Mouse (Mus musculus) liver, embryonic 16.5 days (tissue): ENCODE data around the gene Tbx5. TPM values are rescaled to one million over a fixed set of nuclear protein-coding genes. Genes with fewer than 3 reads are reported as not detected.

Experiments used
- ATAC-seq: fragments of 200-750 bp; cut with Nextera tagmentation; 2 replicates; pipeline ENCODE4 v1.8.0; 2017; ENCODE audit warnings: low read depth, mild to moderate bottlenecking, moderate number of reproducible peaks, moderate library complexity
- H3K27ac ChIP-seq: fragments of 300-500 bp; sonication (generic); 2 replicates; pipeline ENCODE4 v1.5.1; 2014; ENCODE audit warnings: mild to moderate bottlenecking, low read length
- H3K27me3 ChIP-seq: fragments of 300-500 bp; sonication (generic); 2 replicates; pipeline ENCODE4 v1.6.1; 2014; ENCODE audit warnings: low read depth, low read length, mixed read lengths; ENCODE audit not compliant: control insufficient read depth, insufficient read depth
- H3K36me3 ChIP-seq: fragments of 300-500 bp; sonication (generic); 2 replicates; pipeline ENCODE4 v1.6.1; 2014; ENCODE audit warnings: mild to moderate bottlenecking; ENCODE audit not compliant: control insufficient read depth, insufficient read depth
- H3K4me1 ChIP-seq: fragments of 300-500 bp; sonication (generic); 2 replicates; pipeline ENCODE4 v1.6.1; 2014; ENCODE audit warnings: low read depth, low read length, mixed read lengths; ENCODE audit not compliant: control insufficient read depth
- H3K4me2 ChIP-seq: fragments of 300-500 bp; sonication (generic); 2 replicates; pipeline ENCODE4 v1.6.1; 2014; ENCODE audit warnings: low read depth, low read length, mixed read lengths
- H3K4me3 ChIP-seq: fragments of 300-500 bp; sonication (generic); 2 replicates; pipeline ENCODE4 v1.5.1; 2014; ENCODE audit warnings: low read depth, mild to moderate bottlenecking, low read length
- H3K9ac ChIP-seq: fragments of 300-500 bp; sonication (generic); 2 replicates; pipeline ENCODE4 v1.6.1; 2014; ENCODE audit warnings: low read depth, low read length
- H3K9me3 ChIP-seq: fragments of 300-500 bp; sonication (generic); replicated peaks from 2 replicates; pipeline ENCODE4 v1.6.1; 2016; ENCODE audit warnings: low read length; ENCODE audit not compliant: control insufficient read depth
- WGBS: fragments of 180-500 bp; shearing (Covaris S2); extraction: QIAGEN DNeasy Blood & Tissue Kit; methylation state at CpG from one replicate; pipeline ENCODE4 v1.1.7; 2014; ENCODE audit not compliant: insufficient replicate concordance; 5-methylcytosine and 5-hydroxymethylcytosine counted together
- polyA plus RNA-seq: library from polyadenylated mRNA; unstranded; fragments of >200 nt; fragmentation: Nextera tagmentation; extraction: Ambion mirVana; gene quantifications from 2 replicates; pipeline ENCODE4 v1.2.1, GENCODE M21; 2015

Gene Tbx5
- polyA plus RNA-seq, 1 experiment from 2014 or later, result not detected

DNA sequence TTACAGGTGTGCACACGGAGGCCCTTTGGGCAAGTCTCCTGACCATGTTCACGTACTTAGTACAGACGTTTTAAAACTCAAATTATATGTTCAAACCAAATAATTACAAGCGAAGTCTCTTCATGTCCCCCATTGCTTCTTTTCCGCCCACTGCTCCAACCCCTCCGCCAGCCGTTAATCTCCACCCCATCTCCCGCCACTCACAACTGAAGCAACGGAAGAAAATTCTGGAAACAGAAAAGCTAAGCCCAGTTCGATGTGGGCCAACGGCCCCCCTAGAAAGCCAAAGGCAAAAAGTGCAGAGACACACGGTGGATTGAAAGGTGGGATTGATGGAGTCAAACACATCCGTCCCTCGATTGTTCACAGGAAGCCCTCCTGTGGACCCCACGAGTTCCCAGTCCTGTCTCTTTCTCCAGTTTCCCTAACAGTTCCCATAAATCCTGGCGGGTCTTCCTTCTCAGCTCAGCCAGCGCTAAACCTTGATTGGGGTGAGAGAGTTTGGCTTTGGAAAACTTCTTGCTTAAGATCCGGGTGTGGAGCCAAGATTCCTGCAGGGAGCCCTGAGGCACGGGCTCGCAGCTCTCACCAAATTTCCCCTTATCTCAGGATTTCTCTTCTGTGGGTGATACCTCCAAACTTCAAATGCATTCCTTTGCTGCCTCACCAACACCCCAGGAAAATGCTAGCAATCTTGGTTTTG, 24.8 kb upstream of the Tbx5 start:
- Histone ChIP-seq H3K9ac (no peak overlapping the region), H3K9me3 (no peaks in the 10 kb centered on the region), H3K27ac (no peak overlapping the region), H3K27me3 (peaks cover 62% of the 10 kb centered on the region), H3K4me3 (no peak overlapping the region), H3K4me2 (no peak overlapping the region), H3K36me3 (no peaks in the 10 kb centered on the region), H3K4me1 (no peaks in the 10 kb centered on the region)
- 4% methylated on average over 20 of the region's 20 CpGs for WGBS
- no peak for ATAC-seq

DNA sequence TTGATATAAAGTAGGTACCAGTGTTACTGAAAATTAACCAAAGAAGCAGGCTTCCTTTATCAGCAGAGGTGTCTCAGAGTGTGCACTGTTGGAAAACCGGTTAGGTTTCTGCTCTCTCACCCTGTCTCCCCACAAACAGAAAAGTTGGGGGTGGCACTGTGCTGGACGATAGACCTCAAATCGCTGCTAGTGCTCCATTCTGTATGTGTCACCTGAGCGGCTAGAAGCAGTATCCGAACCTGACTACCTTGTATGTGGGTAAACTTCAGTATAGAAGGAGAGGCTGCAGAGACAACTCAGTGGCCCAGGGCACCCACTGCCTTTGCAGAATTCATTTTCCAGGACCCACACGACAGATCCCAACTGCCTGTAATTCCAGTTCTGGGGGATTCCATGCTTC, 23.8 kb upstream of the Tbx5 start:
- H3K9ac ChIP-seq, result no peak overlapping the region
- no peak overlapping the region for H3K4me2 ChIP-seq
- H3K27me3 ChIP-seq, result peaks cover 51% of the 10 kb centered on the region
- 33% methylated on average over 6 of the region's 6 CpGs for WGBS
- H3K4me1 ChIP-seq, result no peaks in the 10 kb centered on the region
- H3K36me3 ChIP-seq, result no peaks in the 10 kb centered on the region
- H3K4me3 ChIP-seq, result no peak overlapping the region
- no peak overlapping the region for H3K27ac ChIP-seq
- no peak for ATAC-seq
- H3K9me3 ChIP-seq, result no peaks in the 10 kb centered on the region

- no peaks in the 10 kb centered on the region for H3K4me1 ChIP-seq
- no peak for ATAC-seq
- H3K36me3 ChIP-seq, result no peaks in the 10 kb centered on the region
- no peak overlapping the region for H3K9ac ChIP-seq
- no peaks in the 10 kb centered on the region for H3K9me3 ChIP-seq
- no peak overlapping the region for H3K27ac ChIP-seq
- WGBS, result 41% methylated on average over 12 of the region's 12 CpGs
- no peak overlapping the region for H3K4me2 ChIP-seq
- H3K27me3 ChIP-seq, result peaks cover 28% of the 10 kb centered on the region
- H3K4me3 ChIP-seq, result no peak overlapping the region
Measured at GRCm38 (mm10) chr5:119810994-119811690, 21.3 kb upstream of the Tbx5 start.

GRCm38 (mm10) chr5:119815247-119815646, 17.2 kb upstream of the Tbx5 start:
- H3K4me3 ChIP-seq, result no peak overlapping the region
- no peak overlapping the region for H3K9ac ChIP-seq
- H3K27ac ChIP-seq, result no peak overlapping the region
- no peaks in the 10 kb centered on the region for H3K36me3 ChIP-seq
- 29% methylated on average over 1 of the region's 1 CpGs for WGBS
- H3K4me1 ChIP-seq, result no peaks in the 10 kb centered on the region
- no peak overlapping the region for H3K4me2 ChIP-seq
- peaks cover 2% of the 10 kb centered on the region; the same call in 1 of the 2 replicates for H3K27me3 ChIP-seq
- no peak for ATAC-seq
- no peaks in the 10 kb centered on the region for H3K9me3 ChIP-seq

DNA sequence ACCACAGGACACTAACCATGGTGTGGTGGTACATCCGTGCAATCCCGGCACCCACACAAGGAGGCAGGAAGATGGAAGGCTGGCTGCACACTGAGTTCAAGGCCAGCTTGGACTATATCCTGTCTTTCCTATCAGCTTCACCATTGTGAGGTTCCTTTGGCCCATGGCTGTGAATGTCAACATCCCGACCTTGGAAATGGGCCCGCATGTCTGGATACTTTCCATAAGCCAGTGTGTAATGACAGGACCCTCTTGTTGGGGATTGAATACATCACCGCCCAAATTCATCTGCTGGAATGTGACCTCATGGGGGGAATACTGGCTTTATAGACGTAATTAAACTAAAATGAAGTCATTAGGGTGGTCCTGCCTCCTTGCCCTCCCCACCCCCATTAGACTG, 12.0 kb upstream of the Tbx5 start:
- Histone ChIP-seq H3K4me3 (no peak overlapping the region), H3K27me3 (no peaks in the 10 kb centered on the region; the same call in 1 of the 2 replicates), H3K4me2 (no peak overlapping the region), H3K36me3 (no peaks in the 10 kb centered on the region), H3K4me1 (no peaks in the 10 kb centered on the region), H3K9me3 (no peaks in the 10 kb centered on the region), H3K9ac (no peak overlapping the region), H3K27ac (no peak overlapping the region)
- ATAC-seq, result no peak
- 72% methylated on average over 6 of the region's 6 CpGs for WGBS

- no peaks in the 10 kb centered on the region; the same call in 1 of the 2 replicates for H3K27me3 ChIP-seq
- no peaks in the 10 kb centered on the region for H3K36me3 ChIP-seq
- peak; percentile 47; the same call in 1 of the 2 replicates for ATAC-seq
- no peak overlapping the region for H3K4me2 ChIP-seq
- H3K27ac ChIP-seq, result no peak overlapping the region
- H3K4me3 ChIP-seq, result no peak overlapping the region
- no peaks in the 10 kb centered on the region for H3K4me1 ChIP-seq
- 27% methylated on average over 2 of the region's 2 CpGs for WGBS
- H3K9me3 ChIP-seq, result no peaks in the 10 kb centered on the region
- no peak overlapping the region for H3K9ac ChIP-seq
Measured at GRCm38 (mm10) chr5:119821506-119821905, 11.0 kb upstream of the Tbx5 start.

DNA sequence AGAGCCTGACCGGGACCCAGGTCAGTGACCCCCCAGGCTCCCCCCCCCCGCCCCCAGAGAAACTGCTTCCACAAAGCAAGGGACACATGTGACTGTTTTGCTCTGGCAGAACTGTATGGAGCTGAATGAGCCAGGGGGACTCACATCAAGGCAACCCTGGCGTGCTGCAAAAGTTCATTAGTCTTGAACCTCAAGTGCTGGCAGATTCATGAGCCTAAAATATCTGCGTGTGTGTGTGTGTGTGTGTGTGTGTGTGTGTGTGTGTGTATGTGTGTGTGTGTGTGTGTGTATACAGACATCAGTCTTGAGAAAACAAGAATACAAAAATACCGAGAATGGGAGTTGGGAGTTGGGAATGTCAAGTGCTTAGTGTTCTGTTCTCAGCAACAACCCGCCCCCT, 5.1 kb upstream of the Tbx5 start:
- peaks cover 40% of the 10 kb centered on the region for H3K27me3 ChIP-seq

DNA sequence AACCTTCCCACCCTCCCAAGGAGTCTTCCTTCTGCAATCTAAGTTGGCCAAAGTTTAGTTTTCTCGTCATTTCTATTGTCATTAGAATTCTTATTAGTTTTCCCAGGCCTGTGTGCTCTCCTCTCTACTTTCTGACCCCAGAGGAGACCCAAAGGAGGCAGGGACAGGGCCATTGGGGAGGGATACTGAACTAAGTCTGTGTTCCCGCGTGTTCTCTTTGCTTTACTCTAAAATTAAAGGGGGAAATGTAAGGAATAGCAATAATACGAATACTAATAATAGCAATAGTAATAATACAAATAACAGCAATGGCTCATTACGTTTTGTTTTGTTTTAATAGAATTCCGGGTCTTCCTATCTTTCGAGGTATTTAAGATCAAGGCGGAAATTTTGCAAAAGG, 1.9 kb upstream of the Tbx5 start:
- Histone ChIP-seq H3K4me3 (no peak overlapping the region), H3K27ac (no peak overlapping the region), H3K4me2 (no peak overlapping the region), H3K4me1 (no peaks in the 10 kb centered on the region), H3K27me3 (peaks cover 72% of the 10 kb centered on the region), H3K9ac (no peak overlapping the region), H3K36me3 (no peaks in the 10 kb centered on the region), H3K9me3 (no peaks in the 10 kb centered on the region)
- no peak for ATAC-seq
- WGBS, result 7% methylated on average over 8 of the region's 8 CpGs

More for the DNA sequence above, 5.1 kb upstream of the Tbx5 start:
- Histone ChIP-seq H3K9me3 (no peaks in the 10 kb centered on the region), H3K4me3 (no peak overlapping the region), H3K36me3 (no peaks in the 10 kb centered on the region), H3K9ac (no peak overlapping the region), H3K4me2 (no peak overlapping the region), H3K4me1 (no peaks in the 10 kb centered on the region), H3K27ac (no peak overlapping the region)
- WGBS, result 53% methylated on average over 6 of the region's 6 CpGs
- no peak for ATAC-seq

GRCm38 (mm10) chr5:119831201-119831771, 1.2 kb upstream of the Tbx5 start:
- Histone ChIP-seq H3K27ac (no peak overlapping the region), H3K27me3 (peaks cover 78% of the 10 kb centered on the region), H3K4me3 (peak overlapping the region; percentile 25; the same call in 1 of the 2 replicates), H3K9ac (no peak overlapping the region), H3K4me1 (no peaks in the 10 kb centered on the region), H3K4me2 (peak overlapping the region; percentile 44), H3K9me3 (no peaks in the 10 kb centered on the region), H3K36me3 (no peaks in the 10 kb centered on the region)
- WGBS, result under 1% methylated on average over 33 of the region's 33 CpGs
- ATAC-seq, result no peak
